Mouse (Mus musculus): ENCODE results near the gene Cog3.

Cog3 gene

DNA sequence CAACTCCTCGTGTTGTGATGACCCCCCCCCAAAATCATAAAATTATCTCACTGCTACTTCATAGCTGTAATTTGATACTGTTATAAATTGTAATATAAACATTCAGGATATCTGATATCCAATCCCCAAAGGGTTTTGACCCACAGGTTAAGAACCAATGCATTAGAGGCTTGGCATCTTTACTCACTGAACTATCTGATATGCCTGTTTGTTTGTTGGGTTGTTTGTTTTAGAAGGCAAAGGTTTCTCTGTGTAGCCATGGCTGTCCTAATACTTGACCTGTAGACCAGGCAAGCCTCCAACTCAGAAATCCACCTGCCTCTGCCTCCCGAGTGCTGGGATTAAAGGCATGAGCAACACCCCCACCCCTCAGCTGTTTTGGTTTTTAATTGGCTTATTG, 3.5 kb upstream of the Cog3 start:
- DNase-seq, result no peak

DNA sequence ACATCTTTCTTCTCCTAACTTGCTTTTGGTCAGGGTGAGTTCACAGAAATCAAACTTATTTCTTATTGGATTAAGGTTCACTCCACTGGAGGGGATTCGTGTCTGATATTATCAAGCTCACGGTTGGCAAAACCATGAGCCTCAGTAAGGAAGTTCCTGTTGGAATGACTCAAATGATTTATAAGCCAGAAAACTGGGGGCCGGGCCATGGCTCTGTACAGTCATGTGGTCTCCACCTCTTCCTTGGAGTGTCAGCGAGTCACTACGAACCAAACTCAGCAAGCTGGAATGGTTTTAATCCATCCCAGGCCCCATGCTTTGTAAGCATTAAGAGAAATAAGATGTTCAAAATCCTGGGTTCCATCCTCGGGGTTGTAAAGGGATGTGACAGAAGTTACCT, 2.7 kb upstream of the Cog3 start:
- no peak for DNase-seq

DNA sequence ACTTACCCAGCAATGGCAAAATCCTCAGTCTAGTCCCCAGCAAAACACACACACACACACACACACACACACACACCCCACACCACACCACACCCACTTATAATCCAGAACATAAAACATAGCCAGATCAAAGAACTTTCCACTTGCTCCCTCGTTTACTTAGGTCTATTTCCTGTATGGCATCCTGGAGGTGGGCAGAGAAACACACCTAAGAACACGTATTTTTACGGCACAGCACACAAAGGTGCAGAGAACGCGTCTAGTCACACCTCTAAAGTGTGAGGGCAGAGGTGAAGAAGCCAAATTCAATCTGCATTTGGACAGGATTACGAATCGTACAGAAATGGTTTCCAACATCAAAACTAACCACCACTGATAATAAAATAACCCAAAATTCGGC, 1.1 kb downstream of the Cog3 start:
- DNase-seq, result no peak

DNA sequence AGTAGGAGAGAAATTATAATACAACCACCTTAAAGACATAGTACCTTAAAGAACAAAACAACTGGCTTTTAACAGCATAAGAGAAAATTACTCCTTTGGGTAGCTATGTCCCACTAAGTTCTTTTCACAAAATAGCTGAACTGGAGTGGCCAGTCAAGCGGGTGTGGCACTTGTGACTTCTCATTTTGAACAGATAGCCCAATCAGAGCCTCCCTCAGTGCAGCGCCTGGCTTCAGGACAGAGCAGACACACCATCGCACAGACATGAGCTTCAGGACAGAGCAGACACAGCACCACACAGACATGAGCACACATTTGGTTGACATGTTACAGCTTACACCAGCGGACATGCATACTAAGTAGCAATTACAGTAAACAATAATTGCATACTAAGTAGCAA, 3.3 kb downstream of the Cog3 start:
- no peak for DNase-seq

DNA sequence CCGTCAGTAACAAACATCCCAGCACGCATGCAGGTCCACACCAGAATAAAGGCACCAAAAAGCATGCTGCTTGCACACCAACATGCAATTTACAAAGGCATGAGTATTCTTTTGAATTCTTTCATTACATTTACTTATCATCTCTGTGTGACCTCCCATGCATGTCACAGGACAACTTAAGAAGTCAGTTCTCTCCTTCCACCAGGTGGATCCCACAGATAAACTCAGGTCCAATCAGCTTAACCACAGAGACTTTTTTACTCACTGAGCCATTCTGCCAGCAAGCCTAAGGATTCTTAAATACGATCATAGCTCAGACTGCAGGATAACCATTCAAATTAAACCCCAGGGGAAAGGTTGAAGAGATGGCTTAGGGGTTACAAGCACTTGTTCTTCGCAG, 5.2 kb downstream of the Cog3 start:
- DNase-seq, result no peak

DNA sequence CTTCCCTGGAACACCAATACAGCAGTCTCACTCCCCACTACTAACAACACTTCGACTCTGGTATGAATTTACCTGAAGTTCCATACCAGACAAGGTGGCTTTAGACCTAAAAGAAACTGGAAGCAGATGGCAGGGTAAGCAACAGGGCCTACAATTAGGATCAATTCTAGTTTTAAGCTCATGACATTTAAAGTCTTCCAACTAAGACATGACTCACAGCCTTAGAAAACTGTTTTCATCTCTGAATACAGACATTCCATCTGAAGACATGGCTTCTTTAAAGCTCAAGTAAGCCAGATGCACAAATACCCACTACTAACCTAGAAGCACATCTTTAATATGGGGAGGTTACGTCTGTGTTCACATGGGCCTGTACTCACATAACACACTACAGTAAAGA, 6.4 kb downstream of the Cog3 start:
- DNase-seq, result no peak

DNA sequence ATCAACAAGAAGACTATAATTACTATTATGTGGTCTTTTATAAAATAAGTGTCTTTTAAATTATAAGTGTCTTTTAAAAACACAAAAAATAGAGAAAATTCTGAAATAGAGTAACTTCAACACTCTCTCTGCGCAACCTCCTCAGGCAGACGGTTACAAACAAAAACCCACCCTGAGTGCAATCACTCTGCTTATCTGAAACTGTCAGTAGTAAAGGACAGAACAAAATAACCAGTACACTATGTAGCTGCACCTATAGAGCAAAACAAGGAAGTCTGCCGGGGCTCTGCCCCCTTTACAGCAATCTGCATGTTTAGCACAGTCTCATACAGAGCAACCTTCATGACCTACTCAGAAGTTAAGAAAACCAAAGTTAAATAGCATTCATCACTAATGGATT, 12.4 kb downstream of the Cog3 start:
- DNase-seq, result no peak

DNA sequence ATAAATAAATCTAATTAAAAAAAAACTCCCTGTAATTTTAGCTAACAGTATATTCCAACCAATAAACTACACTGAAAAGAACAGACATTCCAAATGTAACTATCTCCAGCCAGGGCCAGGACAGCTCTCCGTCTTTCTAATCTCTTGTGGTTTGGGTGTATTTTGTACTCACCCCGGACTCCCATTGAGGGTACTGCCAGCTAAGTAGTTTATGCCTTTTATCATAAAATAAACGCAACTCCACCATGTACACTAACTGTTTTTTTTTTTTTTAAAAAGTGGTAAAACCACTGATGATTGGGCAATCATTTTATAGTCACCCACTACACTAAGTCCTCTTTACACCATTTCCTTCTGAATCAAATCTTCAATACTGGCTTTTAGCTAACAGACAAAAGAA, 18.7 kb downstream of the Cog3 start:
- DNase-seq, result no peak

DNA sequence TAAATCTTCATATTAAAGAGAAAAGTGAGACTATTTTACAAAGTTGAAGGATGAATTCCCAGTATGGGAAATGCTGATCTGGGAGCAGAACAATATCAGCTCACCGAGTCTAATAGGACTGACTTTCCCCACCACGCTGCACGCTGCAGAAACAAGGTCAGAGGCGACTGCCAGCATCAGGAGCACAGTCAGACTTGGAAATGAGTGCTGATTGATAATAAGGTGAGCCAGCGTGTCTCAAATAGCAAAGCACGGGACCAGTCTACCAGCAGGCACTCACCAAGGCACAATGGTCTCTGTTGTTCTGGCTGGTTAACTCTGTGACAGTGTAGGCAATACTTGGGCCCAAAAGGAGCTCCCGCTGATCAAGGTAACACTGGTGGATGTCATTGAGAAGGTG, 21.7 kb downstream of the Cog3 start:
- no peak for DNase-seq

DNA sequence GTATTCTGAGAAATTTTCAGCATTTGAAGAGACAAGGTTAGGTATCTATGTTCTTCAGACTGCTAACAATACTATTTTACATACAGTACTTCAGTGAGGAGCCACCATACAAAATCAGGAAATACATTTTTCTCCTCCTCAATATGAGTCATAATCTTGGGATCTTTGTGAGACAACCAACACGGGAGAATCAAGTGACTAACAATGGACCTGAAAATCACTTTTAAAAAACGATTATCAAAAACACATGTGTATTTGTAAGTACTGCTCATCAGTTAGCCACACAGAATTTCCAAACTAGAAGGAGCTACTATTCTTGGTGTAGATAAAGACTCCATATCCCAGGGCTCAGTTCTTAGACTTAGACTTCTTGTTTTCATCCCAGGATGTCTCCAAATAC, 23.0 kb downstream of the Cog3 start:
- DNase-seq, result no peak

DNA sequence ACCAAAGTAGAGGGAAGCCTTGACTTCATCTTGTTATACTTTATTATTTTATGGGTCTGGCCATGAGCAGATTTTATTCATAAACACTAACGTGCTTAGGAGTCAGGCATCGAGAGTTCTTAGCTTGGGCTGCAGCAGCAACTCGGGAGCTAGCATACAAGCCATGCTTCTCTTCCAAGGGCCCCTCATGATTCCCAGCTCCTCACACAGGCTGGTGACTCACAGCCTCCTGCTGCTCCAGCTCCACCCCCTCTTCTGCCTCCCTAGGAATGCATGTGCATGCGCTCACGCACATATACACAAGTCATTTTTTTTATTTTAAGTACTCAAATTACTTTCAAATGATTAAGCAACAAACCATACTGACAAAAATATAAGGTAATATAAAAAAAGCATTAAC, 26.2 kb downstream of the Cog3 start:
- DNase-seq, result no peak

DNA sequence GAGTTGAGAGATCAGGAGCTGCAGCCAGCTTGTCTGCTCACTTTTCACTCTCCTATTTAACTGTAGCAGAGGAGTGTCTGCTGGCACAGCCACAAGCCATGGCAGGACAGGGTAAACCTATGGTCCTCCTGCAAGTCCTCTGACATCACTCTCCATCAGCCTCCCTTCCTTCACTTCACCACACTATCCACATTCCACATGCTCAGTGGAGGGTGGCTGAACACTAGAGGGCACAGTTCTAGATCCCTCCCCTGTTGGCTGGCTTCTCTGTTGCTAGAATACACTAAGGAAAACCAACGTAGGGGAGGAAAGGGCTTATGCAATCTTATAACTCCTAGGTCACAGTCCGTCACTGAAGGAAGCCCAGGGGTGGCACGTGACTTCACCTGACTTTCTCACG, 27.3 kb downstream of the Cog3 start:
- DNase-seq, result peak; percentile 40

DNA sequence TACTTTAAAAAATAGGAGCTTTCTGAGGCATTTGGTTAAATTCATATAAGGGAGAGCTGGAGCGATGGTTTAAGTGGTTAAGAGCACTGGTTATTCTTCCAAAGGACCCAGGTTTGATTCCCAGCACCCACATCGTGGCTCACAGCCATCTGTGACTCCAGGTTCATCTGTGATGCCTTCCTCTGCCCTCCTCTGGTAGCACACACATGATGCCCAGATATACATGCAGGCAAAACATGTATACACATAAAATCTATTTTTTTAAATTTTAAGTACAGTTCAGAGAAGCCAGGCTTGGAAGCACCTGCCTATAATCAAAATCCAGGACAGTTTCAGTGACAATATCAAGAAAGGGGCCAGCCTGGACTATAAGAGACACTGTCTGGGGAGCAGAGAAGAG, 31.5 kb downstream of the Cog3 start:
- no peak for DNase-seq

DNA sequence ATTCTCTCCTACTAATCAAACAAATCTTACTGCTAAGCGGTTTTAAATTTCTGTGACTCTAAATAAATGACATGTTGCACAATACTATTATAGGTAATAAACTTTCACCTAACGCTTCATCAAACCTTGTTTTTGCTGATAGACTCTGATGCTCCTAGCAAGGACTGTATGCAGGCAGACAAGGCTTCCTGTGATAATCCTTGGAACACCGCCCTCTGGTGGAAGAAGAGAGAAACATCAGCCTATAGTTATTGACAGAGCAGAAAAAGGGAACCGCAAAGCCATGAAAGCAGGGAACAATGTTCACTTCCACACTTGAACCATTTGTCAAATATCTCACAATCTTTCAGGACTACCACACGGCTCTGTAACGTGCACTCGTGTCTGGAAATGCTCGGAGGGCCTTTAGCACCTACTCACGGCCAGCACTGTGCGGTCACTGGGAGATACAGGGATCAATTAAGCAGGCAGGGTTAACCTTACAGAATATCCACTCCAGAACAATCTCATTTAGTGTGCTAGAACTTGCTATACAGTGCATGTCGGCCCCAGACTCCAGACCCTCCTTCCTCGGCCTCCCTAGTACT, 32.2 kb downstream of the Cog3 start:
- DNase-seq, result peak; percentile 67

DNA sequence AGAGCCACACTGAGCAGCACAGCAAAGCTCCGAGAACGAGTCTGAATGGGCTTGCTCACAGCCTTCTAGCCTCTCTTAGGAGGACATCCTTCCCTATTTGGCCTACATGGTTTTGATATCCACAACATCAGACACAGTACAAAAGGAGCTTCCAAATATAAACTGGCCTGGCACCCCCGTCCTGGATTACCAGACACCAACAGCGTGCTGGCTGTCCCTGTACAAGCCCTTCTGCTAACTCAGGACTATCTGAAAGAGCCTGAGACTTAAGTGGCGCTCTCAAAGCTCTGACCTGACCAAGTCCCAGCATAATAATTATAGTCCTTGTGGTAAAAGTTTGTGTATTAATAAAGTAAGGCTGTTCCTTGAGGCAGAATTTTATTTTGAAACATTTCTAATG, 34.2 kb downstream of the Cog3 start:
- DNase-seq, result no peak

DNA sequence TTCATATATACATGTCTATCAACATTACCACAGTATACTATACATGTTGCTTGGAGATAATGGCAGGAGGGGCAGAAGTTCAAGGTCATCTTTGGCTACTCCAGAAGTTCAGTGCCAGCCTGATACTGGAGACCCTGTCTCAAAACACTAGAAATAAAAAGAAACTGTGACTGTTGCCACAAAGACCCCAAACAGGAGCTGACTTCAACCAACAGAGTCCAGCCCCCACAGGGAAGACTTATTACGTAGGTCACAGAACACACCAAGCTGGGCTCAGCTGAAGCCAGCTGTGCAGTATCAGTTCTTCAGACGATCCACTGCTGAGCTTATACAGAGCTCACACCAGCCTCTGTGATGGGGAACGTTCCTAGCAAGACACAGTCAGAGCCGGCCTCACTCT, 37.9 kb downstream of the Cog3 start:
- DNase-seq, result no peak

DNA sequence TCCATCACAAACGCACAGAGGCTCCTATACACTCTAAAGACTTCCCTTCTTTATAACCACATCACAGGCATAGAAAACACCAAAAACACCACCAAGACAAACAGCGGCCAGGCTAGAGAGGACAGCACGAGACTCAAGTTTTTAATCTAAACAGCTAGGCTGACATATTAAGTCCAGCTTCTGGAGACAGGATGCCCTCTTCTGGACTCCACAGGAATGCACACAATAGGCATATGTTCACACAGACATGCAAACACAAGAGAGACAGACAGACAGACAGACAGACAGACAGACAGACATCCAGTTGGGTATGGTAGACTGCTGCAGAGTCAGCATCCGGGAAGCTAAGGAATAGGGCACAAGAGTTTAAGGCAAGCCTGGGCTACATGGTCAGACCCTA, 40.7 kb downstream of the Cog3 start:
- DNase-seq, result peak; percentile 6

DNA sequence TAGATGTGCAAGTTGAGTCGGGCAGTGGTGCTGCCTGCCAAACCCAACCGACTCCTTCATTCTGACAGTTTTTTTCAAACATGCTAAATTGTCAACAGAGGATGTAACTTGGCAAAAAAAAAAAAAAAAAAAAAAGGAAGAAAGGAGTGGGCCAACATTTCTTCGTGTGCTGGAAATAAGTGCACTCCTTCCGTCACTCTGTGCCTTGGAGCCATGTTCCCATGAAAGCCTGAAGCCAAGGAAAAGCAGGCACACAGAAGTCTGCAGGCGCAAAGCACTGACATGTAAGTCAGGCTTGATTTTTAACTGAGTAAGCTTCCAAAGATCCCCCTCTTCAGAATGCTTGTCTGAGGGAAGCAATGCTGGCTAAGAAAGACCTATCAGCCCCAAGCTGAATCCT, 41.6 kb downstream of the Cog3 start:
- DNase-seq, result no peak

DNA sequence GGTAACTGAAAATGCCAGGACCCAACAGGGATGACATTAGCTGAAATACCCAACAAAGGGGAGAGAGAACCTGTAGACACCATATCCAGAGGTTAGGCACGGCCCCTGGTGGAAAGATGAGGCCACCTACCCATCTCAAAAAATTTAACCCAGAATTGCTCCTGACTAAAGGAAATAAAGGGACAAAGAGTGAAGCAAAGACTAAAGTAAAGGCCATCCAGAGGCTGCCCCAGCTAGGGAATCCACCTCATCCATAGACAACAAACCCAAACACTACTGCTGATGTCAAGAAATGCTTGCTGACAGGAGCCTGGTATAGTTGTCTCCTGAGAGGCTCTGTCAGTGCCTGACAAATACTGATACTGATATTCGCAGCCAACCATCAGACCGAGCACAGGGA, 42.6 kb downstream of the Cog3 start:
- DNase-seq, result no peak

DNA sequence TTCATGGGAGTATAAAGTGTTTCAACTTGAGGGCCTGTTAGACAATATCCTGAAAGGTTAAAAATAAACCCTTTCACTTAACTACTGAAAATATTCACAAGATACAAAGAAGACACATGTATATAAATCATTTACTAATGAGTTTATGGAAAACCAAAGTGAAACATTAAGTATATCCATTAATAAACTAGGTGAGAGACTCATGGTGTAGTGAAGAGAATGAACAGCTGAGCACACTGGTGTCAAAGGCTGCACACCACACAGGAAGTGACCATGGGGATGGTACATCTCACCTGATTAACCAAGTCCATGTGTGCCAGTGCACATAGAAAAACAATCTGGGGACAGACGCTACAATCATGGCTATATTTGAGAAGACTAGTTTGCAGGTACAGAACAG, 45.3 kb downstream of the Cog3 start:
- no peak for DNase-seq

DNA sequence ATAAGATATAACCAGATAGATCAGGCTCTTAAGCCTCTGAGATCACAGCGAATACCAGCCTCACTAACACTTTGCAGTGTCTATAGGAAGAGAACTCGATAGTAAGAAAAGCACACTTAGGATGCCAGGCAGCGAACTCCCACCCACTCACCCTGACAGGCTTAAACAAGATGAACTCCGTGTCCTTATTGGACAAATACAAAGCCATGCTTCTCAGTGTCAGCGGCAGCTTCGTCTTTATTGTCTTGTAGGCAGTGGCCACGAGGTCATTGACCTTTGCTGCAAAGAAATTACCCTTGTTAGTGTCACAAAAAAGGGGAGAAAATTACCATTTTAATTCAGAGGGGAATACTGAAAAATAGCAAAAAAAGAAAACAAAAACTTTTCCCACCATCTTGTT, 46.5 kb downstream of the Cog3 start:
- DNase-seq, result no peak

DNA sequence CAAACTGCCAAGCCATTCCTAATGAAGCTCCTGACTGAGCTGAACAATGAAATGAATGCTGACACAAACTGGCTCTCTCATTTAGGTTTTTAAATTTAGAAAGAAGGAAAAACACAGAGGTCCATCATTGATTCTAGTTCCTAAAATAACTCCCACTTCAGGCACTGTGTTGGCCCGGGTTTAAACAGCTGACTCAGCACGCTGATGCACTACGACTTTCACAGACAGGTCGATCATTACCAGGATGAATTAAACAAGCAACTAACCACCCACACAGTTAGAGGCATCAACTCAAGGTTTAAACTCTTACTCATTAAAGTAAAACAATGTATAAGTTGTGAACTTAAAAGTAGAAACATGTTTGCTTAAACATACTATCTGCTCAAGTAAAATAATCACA, 47.7 kb downstream of the Cog3 start:
- no peak for DNase-seq

DNA sequence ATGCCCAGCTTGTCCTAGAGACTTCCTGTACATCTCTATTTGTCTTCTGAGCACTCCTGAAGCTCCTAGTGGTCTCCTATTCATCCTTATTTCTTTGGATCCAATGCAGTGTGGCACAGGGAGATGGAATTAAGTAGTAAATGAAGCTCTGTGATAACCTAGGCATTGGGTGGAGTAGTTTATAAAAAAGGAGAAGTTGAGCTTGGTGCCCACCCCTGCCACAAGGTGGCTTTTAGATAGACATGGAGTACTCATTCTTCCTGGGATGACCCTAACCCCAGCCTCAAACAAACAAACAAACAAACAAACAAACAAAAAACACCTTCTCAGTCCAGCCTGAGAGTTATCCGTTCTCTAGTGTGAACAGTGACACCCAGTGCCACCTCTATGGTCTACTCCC, 56.4 kb downstream of the Cog3 start:
- DNase-seq, result no peak

DNA sequence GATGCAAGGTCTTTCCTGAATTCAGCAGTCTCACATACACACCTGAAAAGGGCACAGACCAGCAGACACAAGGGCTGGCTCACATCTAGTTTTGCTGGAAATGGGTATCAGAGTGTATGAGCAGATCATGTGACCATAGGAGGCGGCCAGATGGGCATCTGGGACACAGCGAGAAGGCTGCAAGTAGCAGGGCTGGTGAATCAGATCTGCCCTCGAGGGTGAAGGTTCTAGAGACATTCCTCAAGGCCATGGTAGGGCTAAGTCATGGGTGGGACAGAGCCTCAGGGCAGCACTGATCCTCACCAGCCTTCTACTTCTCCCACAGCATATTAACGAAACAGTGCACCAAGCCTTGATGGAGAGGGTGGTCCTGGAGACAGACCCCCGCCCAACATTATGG, 58.2 kb downstream of the Cog3 start:
- DNase-seq, result no peak

DNA sequence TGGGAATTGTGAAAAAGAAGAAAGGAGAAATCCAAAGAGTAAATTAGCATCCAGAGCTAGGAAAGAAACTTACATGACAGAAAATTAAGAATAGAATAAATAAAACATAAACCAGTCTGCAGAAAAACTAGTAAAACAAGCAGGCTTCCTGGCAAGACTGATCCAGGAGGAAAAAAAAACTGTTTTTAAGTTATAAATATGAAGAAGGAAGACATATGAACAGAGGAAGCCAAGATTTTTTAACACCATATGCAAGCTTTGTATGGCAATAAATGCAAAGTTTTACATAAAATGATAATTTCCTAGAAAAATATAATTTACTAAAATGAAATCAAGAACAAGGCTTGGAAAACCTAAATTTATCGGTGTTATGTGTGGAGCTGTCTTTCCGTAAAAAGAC, 63.9 kb downstream of the Cog3 start:
- no peak for DNase-seq

DNA sequence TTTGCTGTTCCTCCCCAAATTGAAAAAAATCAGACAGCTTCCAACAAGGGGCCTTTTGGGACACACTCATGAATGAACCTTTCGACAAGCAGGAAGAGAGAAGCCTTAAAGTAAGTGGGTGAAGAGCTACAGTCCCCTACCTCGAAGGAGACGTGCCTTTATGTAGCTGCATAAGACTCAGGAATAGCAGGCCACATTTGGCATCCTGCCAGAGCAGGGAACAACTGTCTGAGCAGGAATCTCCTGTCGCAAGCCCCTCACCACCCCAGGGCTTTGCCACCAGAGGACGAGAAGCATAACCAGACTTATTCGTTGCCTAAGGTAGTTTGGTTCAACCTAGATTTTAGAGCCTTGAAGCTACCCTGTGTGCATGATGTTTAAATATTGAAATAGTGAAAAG, 78.0 kb downstream of the Cog3 start:
- DNase-seq, result no peak
